Mouse (Mus musculus): ENCODE data around the gene Hpdl. TPM values are rescaled to one million over a fixed set of nuclear protein-coding genes. Genes with fewer than 3 reads are reported as not detected.

Hpdl gene
- total RNA-seq, 2 experiments from 2014 or later, result 3.5 to 3.8 TPM

DNA sequence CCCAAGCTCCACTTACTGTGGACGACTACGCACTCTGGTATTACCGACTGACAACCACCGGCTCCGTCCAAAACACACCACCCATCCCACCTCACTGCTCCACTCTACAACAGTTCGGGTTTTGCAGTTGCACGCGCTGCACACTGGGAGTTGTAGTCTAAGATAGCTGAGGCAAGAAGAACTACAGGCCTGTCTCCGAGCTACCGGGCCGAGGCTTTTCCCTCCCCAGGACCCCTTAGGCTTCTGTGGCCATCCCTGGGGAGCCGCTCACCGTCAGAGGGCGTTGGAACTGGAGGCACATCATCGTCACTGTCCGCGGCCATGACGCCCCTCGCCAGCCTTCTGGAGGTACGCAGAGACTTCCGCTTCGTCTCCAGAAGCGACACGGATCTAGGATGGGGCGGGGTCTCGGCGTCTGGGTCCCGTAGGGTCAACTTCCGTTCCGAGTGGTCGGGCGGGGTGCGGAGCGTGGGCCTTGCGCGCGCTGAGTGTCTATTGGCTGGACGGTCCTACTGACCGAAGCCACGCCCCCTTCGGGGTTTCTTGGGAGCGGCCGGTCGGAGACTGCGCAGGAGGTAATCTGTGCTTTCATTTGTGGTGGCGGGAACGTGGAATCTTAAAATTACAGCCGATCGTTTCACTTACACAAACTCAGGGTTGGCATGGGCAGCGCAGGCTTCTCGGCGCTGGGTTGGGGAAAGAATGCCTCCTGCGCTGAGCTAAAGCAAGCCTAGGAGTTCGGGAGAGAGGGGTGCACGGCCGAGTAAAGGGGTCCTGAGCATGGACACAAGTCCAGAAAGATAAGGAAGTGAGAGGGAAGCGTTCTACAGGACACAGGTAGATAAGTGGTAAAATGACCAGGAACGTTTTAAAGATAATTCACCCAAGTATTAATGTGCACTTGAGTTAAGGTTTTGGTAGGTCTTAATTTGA lies 14.0 kb downstream of the Hpdl start, which contains the start of the genes Toe1 and Mutyh:
Gene Toe1, minus strand, starts transcription at position 444 of the 933 bp plus-strand sequence.
Gene Mutyh, plus strand, starts transcription at position 527 of the 933 bp plus-strand sequence.
- intact Hi-C loops (cut with DNase I), result no loop called here
- peak; percentile 95 to 96 for DNase-seq

DNA sequence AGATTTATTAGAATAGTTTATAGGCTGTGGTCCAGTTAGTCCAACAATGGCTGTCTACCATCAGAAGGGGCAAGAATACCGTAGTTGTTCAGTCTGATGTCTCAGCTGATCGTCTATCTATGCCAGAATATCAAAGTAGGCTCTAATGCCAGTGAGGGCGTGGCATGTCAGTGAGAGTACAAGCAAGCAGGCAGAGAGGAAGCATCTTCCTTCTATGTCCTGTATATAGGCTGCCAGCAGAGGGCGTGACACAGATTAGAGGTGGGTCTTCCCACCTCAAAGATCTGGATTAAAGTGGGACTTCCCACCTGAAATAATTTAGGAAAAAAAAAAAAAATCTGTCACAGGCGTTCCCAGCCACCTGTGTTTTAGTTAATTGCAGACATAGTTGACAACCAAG lies 21.6 kb downstream of the Hpdl start:
- DNase-seq, result no peak
- intact Hi-C loops (cut with DNase I), result no loop called here

DNA sequence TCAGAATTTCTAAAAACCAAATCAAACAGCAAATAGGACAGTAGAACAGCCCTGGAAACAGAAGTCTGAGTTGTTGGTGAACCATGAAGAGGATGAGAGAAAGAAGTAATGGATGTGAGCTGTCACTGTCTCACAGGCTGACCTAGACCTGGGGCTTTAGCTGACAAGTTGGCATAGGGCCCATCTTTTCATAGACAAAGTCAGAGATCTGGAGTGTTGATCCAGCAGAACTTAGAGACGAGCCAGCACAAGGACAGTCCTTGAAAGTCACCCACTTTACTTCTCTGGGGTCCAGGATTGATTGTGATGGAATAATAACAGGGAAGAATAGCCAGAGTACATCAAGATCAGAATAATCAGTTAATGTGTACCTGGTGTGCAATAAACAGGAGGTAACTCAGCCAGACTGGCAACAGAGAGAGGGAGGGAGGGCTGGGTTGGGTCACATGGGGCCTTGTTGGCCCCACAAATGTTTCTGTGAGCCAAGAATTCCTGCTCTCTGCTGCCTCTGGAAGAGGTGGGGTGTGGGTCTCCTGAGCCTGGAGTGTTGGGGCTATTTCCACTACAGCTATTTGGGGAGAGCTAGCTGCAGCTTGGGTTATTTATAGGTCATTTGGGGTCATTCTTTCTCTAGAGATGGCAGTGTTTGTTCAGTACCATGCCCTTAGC lies 24.9 kb downstream of the Hpdl start:
- intact Hi-C loops (cut with DNase I), result no loop called here
- DNase-seq, result peak; percentile 75 to 76

DNA sequence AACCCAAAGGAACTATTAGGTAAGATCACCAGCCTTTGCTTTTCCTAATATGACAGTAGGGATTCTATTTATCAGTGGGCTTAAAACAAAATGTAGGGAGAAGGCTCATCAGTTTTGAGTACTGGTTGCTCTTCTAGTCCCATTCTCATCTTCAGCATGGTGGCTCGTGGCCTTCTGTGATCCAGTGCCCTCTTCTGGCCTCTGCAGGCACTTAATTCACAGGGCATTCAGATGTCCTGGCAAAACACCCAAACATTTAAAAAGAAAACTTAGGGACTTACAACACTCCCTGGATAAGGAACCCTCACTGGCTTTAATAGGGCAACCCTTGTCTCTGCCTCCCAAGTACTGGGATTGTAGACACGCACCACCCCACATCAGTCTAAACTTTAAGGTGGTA lies 27.2 kb downstream of the Hpdl start:
- DNase-seq, result no peak
- intact Hi-C loops (cut with DNase I), result no loop called here

DNA sequence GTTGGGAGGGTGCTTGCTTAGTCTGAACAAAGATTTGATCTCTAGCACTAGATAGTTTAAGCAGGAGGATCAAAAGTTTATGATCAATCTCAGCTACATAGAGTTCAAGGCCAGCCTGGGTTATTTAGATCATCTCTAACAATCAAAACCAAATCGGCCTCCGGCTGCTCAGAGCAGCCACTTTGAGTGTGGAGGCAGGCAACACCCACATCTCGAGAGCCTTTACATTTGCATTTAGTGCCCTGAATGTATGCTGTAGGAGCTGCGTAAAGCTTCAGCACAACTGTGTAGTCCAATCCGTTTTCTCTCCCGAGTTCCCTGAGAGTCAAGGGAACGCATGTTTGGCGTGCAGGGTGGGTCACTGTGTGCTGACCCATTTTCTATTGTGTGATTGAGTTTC lies 29.1 kb downstream of the Hpdl start:
- DNase-seq, result no peak
- intact Hi-C loops (cut with DNase I), result no loop called here

DNA sequence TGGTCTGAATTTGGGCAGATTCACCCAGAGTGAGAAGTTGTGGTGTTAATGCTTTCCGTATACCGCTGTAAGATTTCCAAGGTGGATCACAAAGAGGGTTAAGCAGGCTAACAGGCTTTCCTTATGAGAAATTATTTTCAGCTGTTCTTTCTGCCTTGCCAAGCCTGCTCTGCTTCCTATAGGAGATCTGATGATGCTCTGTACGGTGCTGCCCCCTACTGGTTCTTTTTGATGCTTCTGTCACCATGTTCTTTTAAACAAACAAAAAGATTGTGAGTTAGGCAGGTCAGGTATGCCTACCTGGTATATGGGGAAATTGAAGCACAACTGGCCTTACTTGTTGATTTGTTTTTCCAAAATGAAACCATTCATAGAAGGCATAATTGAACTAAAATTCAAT lies 32.6 kb downstream of the Hpdl start:
- peak; percentile 85 to 91 for DNase-seq
- intact Hi-C loops (cut with DNase I), result loop anchor here (1.0 kb wide), 1 partner anchor 70 kb away; no protein-coding TSS in a partner anchor

DNA sequence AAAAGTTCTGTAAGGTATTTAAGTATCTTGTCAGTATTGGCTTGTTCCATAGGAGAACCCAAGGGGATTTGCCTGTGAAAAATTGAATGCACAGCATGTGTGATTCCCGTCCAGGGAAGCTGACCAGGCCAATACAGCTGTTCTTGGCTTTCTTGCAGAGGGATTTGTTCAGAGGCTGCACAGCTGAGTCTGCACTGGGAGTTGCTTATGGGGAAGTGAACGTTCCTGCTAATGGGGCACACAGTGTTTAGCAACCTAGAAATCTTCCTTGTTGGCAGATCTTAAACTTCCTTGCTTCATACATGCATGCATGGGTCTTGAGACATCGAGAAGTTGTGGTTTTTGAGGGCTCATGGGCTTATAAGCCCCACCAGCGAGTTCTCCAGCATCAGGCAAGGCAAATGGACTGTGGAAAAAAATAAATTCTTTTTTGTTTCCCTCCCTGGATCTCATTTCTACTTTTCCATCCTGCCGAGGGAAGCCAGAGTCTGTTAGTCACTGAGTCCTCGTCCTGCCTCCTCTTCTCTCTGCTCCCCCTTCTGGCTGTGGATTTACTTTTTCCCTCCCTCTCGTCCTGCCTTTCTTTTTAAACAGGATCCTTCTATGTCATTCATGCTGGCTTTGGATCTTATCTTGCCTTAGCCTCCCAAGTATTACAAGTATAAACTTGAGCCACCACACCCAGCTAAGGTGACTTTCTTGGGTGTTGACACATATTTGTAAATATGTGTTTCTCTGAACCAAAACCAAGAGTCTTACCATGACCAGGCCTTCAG lies 33.3 kb downstream of the Hpdl start:
- peak; percentile 30 to 38 for DNase-seq
- intact Hi-C loops (cut with DNase I), result no loop called here

DNA sequence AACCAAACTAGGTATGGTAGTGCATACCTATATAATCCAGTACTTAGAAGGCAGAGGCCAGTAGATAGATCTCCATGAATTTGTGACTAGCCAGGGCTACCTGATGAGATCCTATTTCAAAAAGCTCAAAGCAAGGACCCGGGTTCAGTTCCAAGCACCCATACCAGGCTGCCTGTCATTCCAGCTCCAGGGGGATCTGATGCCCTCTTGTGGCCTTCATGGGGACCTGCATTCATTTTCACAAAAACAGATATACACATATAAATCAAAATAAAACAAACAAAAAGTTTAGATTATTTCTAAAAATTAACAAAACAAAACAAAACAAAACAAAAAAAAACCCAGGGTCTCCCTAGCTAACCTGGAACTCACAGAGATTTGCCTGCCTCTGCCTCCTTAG lies 34.9 kb downstream of the Hpdl start:
- intact Hi-C loops (cut with DNase I), result no loop called here
- no peak for DNase-seq

DNA sequence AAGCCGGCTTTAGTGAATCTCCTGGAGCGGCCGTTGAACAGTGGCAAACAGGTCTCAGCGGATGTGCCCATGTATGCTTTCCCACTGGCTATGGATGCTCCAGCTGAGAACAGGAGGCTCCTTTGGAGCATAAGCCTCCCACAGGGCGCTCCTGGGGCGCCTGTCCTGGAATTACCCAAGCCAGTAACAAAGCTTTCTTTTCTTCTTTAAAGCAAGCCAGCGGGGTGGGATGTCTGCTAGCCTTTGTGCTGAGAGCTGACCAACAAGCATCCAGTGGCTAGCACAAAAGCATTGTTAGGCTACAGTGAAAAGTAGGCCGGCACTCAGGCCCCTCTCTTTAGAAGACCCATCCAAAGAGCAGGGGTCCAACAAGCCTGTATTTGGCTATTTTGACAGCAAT lies 39.3 kb downstream of the Hpdl start:
- DNase-seq, result no peak
- intact Hi-C loops (cut with DNase I), result no loop called here

DNA sequence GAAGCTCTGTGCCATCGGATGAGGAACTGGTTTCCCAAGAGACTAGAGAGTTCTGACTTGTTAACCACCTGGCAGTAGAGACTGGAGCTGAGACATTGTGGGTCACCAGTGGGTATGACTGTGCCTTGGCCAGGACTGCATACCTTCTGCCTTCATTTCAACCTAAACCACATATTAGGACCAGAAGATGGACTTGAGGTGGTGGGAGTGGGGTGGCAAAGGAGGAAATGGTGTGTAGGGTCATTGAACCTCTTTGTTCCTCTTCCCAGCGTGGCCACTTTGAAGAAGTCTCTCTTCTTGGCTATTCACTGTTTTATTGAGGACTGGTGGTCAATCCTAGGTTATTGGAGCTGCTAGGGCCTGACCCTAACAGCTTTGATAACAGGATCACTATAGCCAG lies 40.1 kb downstream of the Hpdl start:
- intact Hi-C loops (cut with DNase I), result no loop called here
- DNase-seq, result no peak

DNA sequence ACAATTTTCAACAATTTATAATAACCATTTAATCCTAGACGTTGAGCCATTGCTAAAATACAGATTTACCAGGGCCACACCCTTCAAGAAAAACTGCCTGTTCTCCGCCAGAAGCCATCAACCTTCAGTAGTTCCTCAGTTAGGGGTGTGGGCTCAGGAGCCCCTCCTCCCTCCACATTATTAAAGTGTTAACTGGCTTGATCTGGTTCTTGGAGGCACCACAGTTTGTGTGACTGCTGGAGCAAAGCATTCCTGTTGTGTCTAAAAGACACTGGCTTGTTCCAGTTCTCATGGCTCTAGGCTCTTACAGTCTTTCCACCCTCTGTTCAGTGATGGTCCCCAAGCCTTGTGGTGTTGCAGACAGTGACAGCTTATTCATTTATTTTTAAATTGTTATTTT lies 41.0 kb downstream of the Hpdl start:
- intact Hi-C loops (cut with DNase I), result no loop called here
- no peak for DNase-seq

DNA sequence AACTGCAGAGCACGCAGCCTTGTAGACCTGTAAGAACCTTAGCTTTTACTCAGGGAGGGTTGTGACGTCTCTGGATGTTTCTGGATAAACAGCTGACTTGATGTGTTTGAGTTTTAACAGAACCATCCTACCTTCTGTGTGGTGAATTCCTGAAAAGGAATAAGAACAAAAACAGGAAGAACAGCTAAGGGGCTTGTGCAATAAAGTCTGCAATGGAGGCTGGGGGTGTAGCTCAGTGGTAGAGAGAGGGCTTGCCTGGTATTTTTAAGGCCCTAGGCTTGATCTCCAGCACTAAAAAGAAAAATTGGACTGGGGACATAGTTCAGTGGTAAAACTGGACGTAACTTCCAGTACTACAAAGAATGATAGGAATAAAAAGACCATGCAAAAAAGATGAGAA lies 44.4 kb downstream of the Hpdl start:
- intact Hi-C loops (cut with DNase I), result no loop called here
- no peak for DNase-seq

DNA sequence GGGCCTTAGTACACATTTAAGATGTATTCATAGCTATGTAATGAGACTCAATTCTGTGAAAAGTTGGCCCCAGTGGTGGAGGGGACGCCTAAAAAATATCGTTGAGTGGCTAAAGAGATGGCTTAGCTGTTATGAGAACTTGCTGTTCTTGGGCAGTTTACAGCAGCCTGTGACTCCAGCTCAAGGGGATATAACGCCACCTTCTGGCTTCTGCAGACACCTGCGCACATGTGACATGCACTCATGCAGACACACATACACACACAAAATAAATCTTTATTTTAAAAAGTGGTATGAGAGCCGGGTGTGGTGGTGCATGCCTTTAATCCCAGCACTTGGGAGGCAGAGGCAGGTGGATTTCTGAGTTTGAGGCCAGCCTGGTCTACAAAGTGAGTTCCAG lies 45.1 kb downstream of the Hpdl start:
- no peak for DNase-seq
- intact Hi-C loops (cut with DNase I), result no loop called here

Other genes starting within 250 kb of the Hpdl start
- 1 to 10 TPM; 2.1 to 3.2 TPM for gene Ccdc17, start 225.1 kb downstream of the Hpdl start, total RNA-seq (2021)
- 10 to 100 TPM; 46.4 to 53.6 TPM for gene Nasp, start 193.8 kb downstream of the Hpdl start, total RNA-seq (2021)
- 100 to 1,000 TPM; 419 to 457 TPM for gene Akr1a1, start 170.0 kb downstream of the Hpdl start, total RNA-seq (2021)
- gene Prdx1, start 136.2 kb downstream of the Hpdl start, total RNA-seq (2021), result 100 to 1,000 TPM; 420 to 430 TPM
- 10 to 100 TPM; 32.8 to 40.0 TPM for gene Mmachc, start 113.3 kb downstream of the Hpdl start, total RNA-seq (2021)
- gene Ccdc163, start 113.2 kb downstream of the Hpdl start, total RNA-seq (2021), result 1 to 10 TPM; 8.3 to 9.1 TPM
- gene Tesk2, start 100.8 kb downstream of the Hpdl start, total RNA-seq (2021), result 1 to 10 TPM; 1.7 to 2.1 TPM
- 10 to 100 TPM; 13.2 to 13.6 TPM for gene Toe1, start 14.1 kb downstream of the Hpdl start, total RNA-seq (2021)
- 1 to 10 TPM; 1.7 to 1.9 TPM for gene Mutyh, start 14.0 kb downstream of the Hpdl start, total RNA-seq (2021)
- gene Zswim5, start 55.7 kb upstream of the Hpdl start, total RNA-seq (2021), result 1 to 10 TPM; 1.5 to 1.6 TPM
- 10 to 100 TPM; 92.0 to 98.7 TPM for gene Urod, start 172.7 kb upstream of the Hpdl start, total RNA-seq (2021)
- 10 to 100 TPM; 13.9 to 14.9 TPM for gene Hectd3, start 173.6 kb upstream of the Hpdl start, total RNA-seq (2021)
- 10 to 100 TPM; 19.2 to 20.3 TPM for gene Eif2b3, start 197.7 kb upstream of the Hpdl start, total RNA-seq (2021)